Mouse (Mus musculus): ENCODE data around the gene Stk10. TPM values are rescaled to one million over a fixed set of nuclear protein-coding genes. Genes with fewer than 3 reads are reported as not detected.

Stk10 gene
- polyA plus RNA-seq, 1 experiment from 2014 or later: 1.6 TPM

GRCm38 (mm10) chr11:32576760-32577050 lies 43.6 kb downstream of the Stk10 start:
- no peaks in the 10 kb centered on the region for H3K9me3 ChIP-seq
- peak overlapping the region; percentile 11; the same call in 1 of the 2 replicates for H3K27ac ChIP-seq
- H3K36me3 ChIP-seq: no peaks in the 10 kb centered on the region
- 57% methylated on average over 5 of the region's 5 CpGs for WGBS
- H3K27me3 ChIP-seq: no peaks in the 10 kb centered on the region
- H3K9ac ChIP-seq: no peak overlapping the region
- H3K4me3 ChIP-seq: no peak overlapping the region
- no peak overlapping the region for H3K4me2 ChIP-seq
- ATAC-seq (ENCODE audit: insufficient number of reproducible peaks, insufficient read depth, low FRiP score, low TSS enrichment, low read depth): no peak
- peaks cover 16% of the 10 kb centered on the region for H3K4me1 ChIP-seq

DNA sequence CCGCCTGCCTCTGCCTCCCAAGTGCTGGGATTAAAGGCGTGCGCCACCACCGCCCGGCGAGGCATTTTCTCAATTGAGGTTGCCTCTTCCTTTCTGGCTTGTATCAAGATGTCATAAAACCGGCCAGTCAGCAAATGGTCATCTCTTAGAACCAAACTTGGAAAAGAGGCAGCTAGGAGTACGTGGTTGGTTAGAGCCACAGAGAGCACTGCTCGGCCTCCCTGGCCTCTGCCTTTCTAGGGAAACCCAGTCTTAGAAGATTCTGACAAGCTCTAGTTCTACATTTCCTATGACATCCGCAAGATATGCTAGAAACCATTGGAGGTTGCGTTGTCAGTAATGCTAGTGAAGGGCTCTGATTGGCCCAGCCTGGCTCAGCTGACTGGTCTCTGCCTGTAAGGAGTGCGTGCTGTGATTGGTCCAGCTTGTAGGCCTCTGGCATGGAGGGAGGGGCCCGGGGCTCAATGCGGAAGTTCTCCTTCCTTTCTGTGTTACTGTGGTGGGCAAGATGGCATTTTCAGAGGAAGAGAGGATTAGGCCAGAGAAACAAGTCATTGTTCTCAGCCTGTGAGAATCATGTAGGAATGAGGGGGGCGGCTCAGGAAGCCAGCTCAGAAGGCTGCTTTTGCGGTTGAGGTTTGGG lies 47.3 kb downstream of the Stk10 start:
- no peaks in the 10 kb centered on the region for H3K27me3 ChIP-seq
- no peak for ATAC-seq (ENCODE audit: insufficient number of reproducible peaks, insufficient read depth, low FRiP score, low TSS enrichment, low read depth)
- H3K9me3 ChIP-seq: no peaks in the 10 kb centered on the region
- no peak overlapping the region for H3K4me2 ChIP-seq
- H3K4me1 ChIP-seq: peaks cover 16% of the 10 kb centered on the region
- no peaks in the 10 kb centered on the region for H3K36me3 ChIP-seq
- WGBS: 71% methylated on average over 16 of the region's 16 CpGs
- H3K4me3 ChIP-seq: no peak overlapping the region
- no peak overlapping the region for H3K9ac ChIP-seq
- H3K27ac ChIP-seq: no peak overlapping the region

GRCm38 (mm10) chr11:32581031-32581430 lies 47.9 kb downstream of the Stk10 start:
- ATAC-seq (ENCODE audit: insufficient number of reproducible peaks, insufficient read depth, low FRiP score, low TSS enrichment, low read depth): no peak
- H3K4me1 ChIP-seq: peaks cover 14% of the 10 kb centered on the region
- H3K9me3 ChIP-seq: no peaks in the 10 kb centered on the region
- H3K27ac ChIP-seq: no peak overlapping the region
- H3K36me3 ChIP-seq: no peaks in the 10 kb centered on the region
- H3K9ac ChIP-seq: no peak overlapping the region
- WGBS: 52% methylated on average over 2 of the region's 2 CpGs
- H3K4me3 ChIP-seq: no peak overlapping the region
- no peaks in the 10 kb centered on the region for H3K27me3 ChIP-seq
- H3K4me2 ChIP-seq: no peak overlapping the region

DNA sequence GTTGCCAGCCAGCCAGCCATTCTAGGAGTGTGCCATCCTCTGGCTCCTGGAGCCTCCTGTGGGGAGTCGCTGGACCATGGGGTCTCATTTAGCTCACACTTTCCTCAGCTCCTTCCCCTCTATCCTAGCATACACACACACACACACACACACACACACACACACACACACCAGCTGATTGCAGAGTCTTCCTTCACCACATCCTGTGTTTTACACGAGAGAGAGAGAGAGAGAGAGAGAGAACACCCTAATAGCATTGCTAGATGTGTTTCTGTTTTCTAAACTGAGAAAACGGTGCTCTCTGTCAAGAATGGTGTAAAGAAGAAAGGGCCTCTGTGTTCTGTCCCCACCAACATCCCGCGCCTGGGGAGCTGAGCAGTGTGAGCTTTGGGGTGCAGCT lies 49.7 kb downstream of the Stk10 start:
- Histone ChIP-seq H3K9me3 (no peaks in the 10 kb centered on the region), H3K27ac (no peak overlapping the region), H3K27me3 (no peaks in the 10 kb centered on the region), H3K36me3 (no peaks in the 10 kb centered on the region), H3K4me1 (peaks cover 5% of the 10 kb centered on the region), H3K4me3 (no peak overlapping the region), H3K4me2 (no peak overlapping the region), H3K9ac (no peak overlapping the region)
- ATAC-seq (ENCODE audit: insufficient number of reproducible peaks, insufficient read depth, low FRiP score, low TSS enrichment, low read depth): no peak
- WGBS: 49% methylated on average over 5 of the region's 5 CpGs

DNA sequence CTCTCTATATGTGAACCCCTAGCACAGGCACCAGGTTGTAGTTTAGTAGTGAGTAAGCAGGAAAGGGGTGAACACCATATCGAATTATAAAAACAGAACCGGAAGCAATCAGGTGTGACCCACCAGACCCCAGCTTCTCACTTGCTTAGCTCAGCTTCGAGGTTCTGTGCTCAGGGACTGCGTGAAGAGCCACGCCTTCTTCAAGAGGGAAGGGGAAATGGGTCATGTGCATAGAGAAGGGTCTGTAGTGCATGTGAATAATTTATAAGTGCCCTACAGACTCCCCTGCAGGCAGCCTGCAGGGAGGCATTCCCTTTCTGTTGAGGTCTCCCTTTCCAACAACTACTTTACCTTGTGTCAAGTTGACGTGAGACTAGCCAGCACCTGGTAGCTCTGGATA lies 52.9 kb downstream of the Stk10 start:
- H3K9ac ChIP-seq: no peak overlapping the region
- no peaks in the 10 kb centered on the region for H3K27me3 ChIP-seq
- H3K4me2 ChIP-seq: no peak overlapping the region
- no peak overlapping the region for H3K4me3 ChIP-seq
- no peaks in the 10 kb centered on the region for H3K36me3 ChIP-seq
- no peak for ATAC-seq (ENCODE audit: insufficient number of reproducible peaks, insufficient read depth, low FRiP score, low TSS enrichment, low read depth)
- H3K27ac ChIP-seq: no peak overlapping the region
- no peaks in the 10 kb centered on the region for H3K9me3 ChIP-seq
- peaks cover 11% of the 10 kb centered on the region for H3K4me1 ChIP-seq
- 75% methylated on average over 6 of the region's 6 CpGs for WGBS

GRCm38 (mm10) chr11:32587191-32588089 lies 54.3 kb downstream of the Stk10 start:
- H3K4me2 ChIP-seq: no peak overlapping the region
- H3K27me3 ChIP-seq: no peaks in the 10 kb centered on the region
- H3K4me3 ChIP-seq: no peak overlapping the region
- no peaks in the 10 kb centered on the region for H3K9me3 ChIP-seq
- no peaks in the 10 kb centered on the region for H3K36me3 ChIP-seq
- ATAC-seq (ENCODE audit: insufficient number of reproducible peaks, insufficient read depth, low FRiP score, low TSS enrichment, low read depth): no peak
- H3K9ac ChIP-seq: peak overlapping the region; percentile 64
- 65% methylated on average over 17 of the region's 17 CpGs for WGBS
- 0 out of 2 replicates have a peak overlapping the region, but pooled peaks have one; percentile 2 for H3K27ac ChIP-seq
- peaks cover 11% of the 10 kb centered on the region for H3K4me1 ChIP-seq

DNA sequence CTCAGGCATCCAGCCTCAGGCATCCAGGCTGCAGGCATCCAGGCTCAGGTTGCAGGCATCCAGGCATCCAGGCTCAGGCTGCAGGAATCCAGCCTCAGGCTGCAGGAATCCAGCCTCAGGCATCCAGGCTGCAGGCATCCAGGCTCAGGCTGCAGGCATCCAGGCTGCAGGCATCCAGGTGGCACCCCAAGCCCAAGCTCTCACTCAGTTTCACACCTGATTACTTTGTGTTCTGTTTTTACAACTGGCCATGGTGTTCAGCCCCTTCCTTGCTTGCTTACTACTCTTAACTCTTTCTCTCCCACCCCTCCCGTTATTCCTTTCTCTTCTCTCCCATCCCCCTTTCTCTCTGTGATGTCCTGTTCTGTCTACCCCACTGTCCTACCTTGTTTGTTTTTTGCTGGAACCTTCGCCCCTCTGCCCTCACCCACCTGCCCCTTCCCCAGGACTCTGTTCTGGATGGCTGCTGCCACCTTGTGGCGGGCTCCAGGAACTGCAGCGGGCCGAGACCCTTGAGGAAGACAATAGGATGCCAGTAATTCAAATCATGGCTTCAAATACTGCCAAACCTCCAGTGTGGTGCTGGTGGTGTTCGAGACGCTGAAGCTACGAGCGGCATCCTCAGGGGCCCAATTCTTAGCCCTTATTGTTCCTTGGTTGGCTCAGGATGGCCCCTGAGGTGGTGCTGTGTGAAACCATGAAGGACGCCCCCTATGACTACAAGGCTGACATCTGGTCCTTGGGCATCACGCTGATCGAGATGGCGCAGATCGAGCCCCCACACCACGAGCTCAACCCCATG lies 55.2 kb downstream of the Stk10 start:
- Histone ChIP-seq H3K9me3 (no peaks in the 10 kb centered on the region), H3K4me2 (no peak overlapping the region), H3K27me3 (no peaks in the 10 kb centered on the region), H3K9ac (peak overlapping the region; percentile 64), H3K27ac (0 out of 2 replicates have a peak overlapping the region, but pooled peaks have one; percentile 2), H3K4me3 (no peak overlapping the region), H3K4me1 (peaks cover 11% of the 10 kb centered on the region), H3K36me3 (no peaks in the 10 kb centered on the region)
- 29% methylated on average over 15 of the region's 15 CpGs for WGBS
- no peak for ATAC-seq (ENCODE audit: insufficient number of reproducible peaks, insufficient read depth, low FRiP score, low TSS enrichment, low read depth)

DNA sequence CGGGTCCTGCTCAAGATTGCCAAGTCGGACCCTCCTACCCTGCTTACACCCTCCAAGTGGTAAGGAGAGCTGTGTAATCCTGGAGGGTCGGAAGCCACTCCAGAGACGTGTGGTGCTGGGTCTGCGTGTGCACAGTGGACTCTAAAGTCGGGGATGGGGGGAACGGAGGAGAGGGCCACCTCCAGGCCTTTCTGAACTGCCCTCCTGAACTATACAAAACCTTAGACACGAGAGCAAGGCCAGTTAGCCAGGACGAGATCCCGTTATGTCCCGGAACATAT lies 55.7 kb downstream of the Stk10 start:
- Histone ChIP-seq H3K4me1 (peaks cover 11% of the 10 kb centered on the region), H3K36me3 (no peaks in the 10 kb centered on the region), H3K9ac (0 out of 2 replicates have a peak overlapping the region, but pooled peaks have one; percentile 11), H3K27ac (no peak overlapping the region), H3K4me2 (no peak overlapping the region), H3K27me3 (no peaks in the 10 kb centered on the region), H3K9me3 (no peaks in the 10 kb centered on the region), H3K4me3 (no peak overlapping the region)
- ATAC-seq (ENCODE audit: insufficient number of reproducible peaks, insufficient read depth, low FRiP score, low TSS enrichment, low read depth): no peak
- WGBS: 81% methylated on average over 11 of the region's 11 CpGs

DNA sequence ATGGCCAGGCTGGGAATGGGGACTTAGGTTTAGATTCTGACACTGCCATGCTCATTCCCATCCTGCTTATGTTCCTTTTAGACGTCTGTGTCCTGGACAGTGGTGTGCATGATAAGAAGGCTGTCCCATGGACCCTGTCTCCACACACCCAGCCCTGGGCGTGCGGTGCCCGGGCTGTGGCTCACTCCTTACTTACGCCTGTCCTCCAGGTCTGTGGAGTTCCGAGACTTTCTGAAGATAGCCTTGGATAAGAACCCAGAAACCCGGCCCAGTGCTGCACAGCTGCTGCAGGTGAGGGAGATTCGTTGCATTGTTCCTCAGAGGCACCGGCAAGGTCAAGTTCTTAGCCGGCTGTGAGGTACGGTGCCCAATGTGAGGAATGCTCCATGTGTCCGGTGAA lies 56.1 kb downstream of the Stk10 start:
- peaks cover 11% of the 10 kb centered on the region for H3K4me1 ChIP-seq
- no peak for ATAC-seq (ENCODE audit: insufficient number of reproducible peaks, insufficient read depth, low FRiP score, low TSS enrichment, low read depth)
- no peak overlapping the region for H3K9ac ChIP-seq
- no peaks in the 10 kb centered on the region for H3K9me3 ChIP-seq
- H3K4me2 ChIP-seq: no peak overlapping the region
- no peaks in the 10 kb centered on the region for H3K36me3 ChIP-seq
- 91% methylated on average over 12 of the region's 12 CpGs for WGBS
- no peak overlapping the region for H3K4me3 ChIP-seq
- H3K27ac ChIP-seq: no peak overlapping the region
- no peaks in the 10 kb centered on the region for H3K27me3 ChIP-seq

GRCm38 (mm10) chr11:32589791-32590190 lies 56.7 kb downstream of the Stk10 start:
- Histone ChIP-seq H3K4me2 (no peak overlapping the region), H3K27ac (no peak overlapping the region), H3K9ac (no peak overlapping the region), H3K9me3 (no peaks in the 10 kb centered on the region), H3K4me1 (peaks cover 11% of the 10 kb centered on the region), H3K27me3 (no peaks in the 10 kb centered on the region), H3K4me3 (no peak overlapping the region), H3K36me3 (no peaks in the 10 kb centered on the region)
- no peak for ATAC-seq (ENCODE audit: insufficient number of reproducible peaks, insufficient read depth, low FRiP score, low TSS enrichment, low read depth)
- WGBS: 89% methylated on average over 8 of the region's 8 CpGs

DNA sequence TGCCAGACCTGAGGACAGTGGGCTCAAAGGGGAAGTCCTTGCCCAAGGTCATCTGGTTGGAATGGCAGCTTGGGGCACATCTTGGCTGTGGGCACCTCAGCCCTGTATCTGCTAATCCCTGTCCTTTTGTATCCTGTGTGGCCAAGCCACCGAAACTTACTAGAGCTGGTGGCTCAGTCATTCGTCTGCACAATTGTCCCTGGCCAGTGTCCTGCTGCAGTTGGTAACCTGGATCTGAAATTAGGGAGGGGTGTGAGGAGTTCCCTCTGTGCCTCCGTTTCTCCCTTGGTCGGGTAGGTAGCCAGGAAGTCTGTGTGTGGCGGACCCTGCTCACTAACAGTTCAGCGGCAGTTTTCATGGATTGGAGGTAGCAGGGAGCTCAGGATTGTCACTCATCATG lies 57.1 kb downstream of the Stk10 start:
- H3K27me3 ChIP-seq: no peaks in the 10 kb centered on the region
- 82% methylated on average over 6 of the region's 6 CpGs for WGBS
- ATAC-seq (ENCODE audit: insufficient number of reproducible peaks, insufficient read depth, low FRiP score, low TSS enrichment, low read depth): no peak
- H3K4me3 ChIP-seq: no peak overlapping the region
- H3K27ac ChIP-seq: no peak overlapping the region
- H3K9me3 ChIP-seq: no peaks in the 10 kb centered on the region
- H3K4me2 ChIP-seq: no peak overlapping the region
- no peak overlapping the region for H3K9ac ChIP-seq
- peaks cover 11% of the 10 kb centered on the region for H3K4me1 ChIP-seq
- H3K36me3 ChIP-seq: no peaks in the 10 kb centered on the region
